Mouse (Mus musculus) myocyte (in vitro differentiated cells): ENCODE results near the gene Pcna. TPM values are rescaled to one million over a fixed set of nuclear protein-coding genes. Genes with fewer than 3 reads are reported as not detected.
"Not testable (repeated sequence)": the region's sequence is repeated elsewhere in the genome, so short reads cannot be mapped to it uniquely, and the experiment has no call there.

Experiments
- H3K27me3 ChIP-seq: one replicate; pipeline ENCODE4 v1.6.1; 2011; ENCODE audit not compliant: control insufficient read depth, insufficient read depth, insufficient read length
- H3K36me3 ChIP-seq: one replicate; pipeline ENCODE4 v1.6.1; 2011; ENCODE audit not compliant: control insufficient read depth, insufficient read depth
- H3K4me2 ChIP-seq: one replicate; pipeline ENCODE4 v1.6.1; 2011; ENCODE audit warnings: low read depth, control low read depth
- H3K4me3 ChIP-seq: one replicate; pipeline ENCODE4 v1.5.1; 2011; ENCODE audit warnings: mild to moderate bottlenecking, control low read depth, moderate library complexity
- H3K79me2 ChIP-seq: one replicate; pipeline ENCODE4 v1.6.1; 2011; ENCODE audit not compliant: control insufficient read depth, insufficient read depth
- H3ac ChIP-seq: one replicate; pipeline ENCODE4 v1.6.1; 2011; ENCODE audit not compliant: control insufficient read depth, insufficient read length
- CEBPB ChIP-seq: IDR thresholded peaks from 2 replicates; pipeline ENCODE4 v1.6.1; 2011; ENCODE audit warnings: mild to moderate bottlenecking, moderate library complexity; ENCODE audit not compliant: poor library complexity, insufficient read depth, severe bottlenecking
- E2F4 ChIP-seq: IDR thresholded peaks from one replicate; pipeline ENCODE4 v1.6.1; 2011; ENCODE audit warnings: mild to moderate bottlenecking, control low read depth, moderate library complexity; ENCODE audit not compliant: insufficient read depth
- MAX ChIP-seq: IDR thresholded peaks from one replicate; pipeline ENCODE4 v1.6.1; 2011; ENCODE audit warnings: low read depth, mild to moderate bottlenecking, control low read depth
- MYOD1 ChIP-seq, 3 experiments: IDR thresholded peaks; one replicate each; pipeline ENCODE4 v1.6.1; 2011; ENCODE audit warnings: control low read depth in 2 of 3, low read depth in 2 of 3, mild to moderate bottlenecking in 2 of 3, moderate library complexity in 1 of 3; ENCODE audit not compliant: insufficient read length in 2 of 3, control insufficient read depth in 1 of 3
- MYOG ChIP-seq, 3 experiments: IDR thresholded peaks; one replicate each; pipeline ENCODE4 v1.6.1; 2011; ENCODE audit warnings: control low read depth in 2 of 3, low read depth in 2 of 3, mild to moderate bottlenecking in 2 of 3; ENCODE audit not compliant: insufficient read length in 2 of 3, control insufficient read depth in 1 of 3, insufficient read depth in 1 of 3
- POLR2A ChIP-seq: IDR thresholded peaks from one replicate; pipeline ENCODE4 v1.6.1; 2011; ENCODE audit warnings: low read depth, mild to moderate bottlenecking, control low read depth, moderate library complexity; ENCODE audit not compliant: insufficient read length
- POLR2AphosphoS2 ChIP-seq: IDR thresholded peaks from one replicate; pipeline ENCODE4 v1.6.1; 2011; ENCODE audit warnings: low read depth, control low read depth; ENCODE audit not compliant: insufficient read length
- REST ChIP-seq: IDR thresholded peaks from one replicate; pipeline ENCODE4 v1.6.1; 2011; ENCODE audit warnings: mild to moderate bottlenecking, control low read depth, moderate library complexity; ENCODE audit not compliant: insufficient read depth, insufficient read length
- SRF ChIP-seq: IDR thresholded peaks from one replicate; pipeline ENCODE4 v1.6.1; 2011; ENCODE audit warnings: low read depth; ENCODE audit not compliant: control insufficient read depth, insufficient read length
- TCF12 ChIP-seq: IDR thresholded peaks from one replicate; pipeline ENCODE4 v1.6.1; 2011; ENCODE audit warnings: mild to moderate bottlenecking, control low read depth; ENCODE audit not compliant: poor library complexity, insufficient read depth, severe bottlenecking
- TCF3 ChIP-seq: IDR thresholded peaks from one replicate; pipeline ENCODE4 v1.6.1; 2011; ENCODE audit warnings: low read depth, control low read depth; ENCODE audit not compliant: insufficient read length
- USF1 ChIP-seq: IDR thresholded peaks from one replicate; pipeline ENCODE4 v1.6.1; 2011; ENCODE audit warnings: low read depth, mild to moderate bottlenecking, control low read depth, moderate library complexity
- polyA plus RNA-seq: library from polyadenylated mRNA; unstranded; fragments of >200 nt; fragmentation: generic; extraction: Trizol; gene quantifications from one replicate; pipeline ENCODE4 v1.2.1, GENCODE M21; 2012; ENCODE audit warnings: missing spikeins

Pcna gene
- polyA plus RNA-seq, 1 experiment: 65.5 TPM

- Histone ChIP-seq H3K4me2 (no peak overlapping the region), H3K27me3 (no peaks in the 10 kb centered on the region), H3K36me3 (peaks cover 27% of the 10 kb centered on the region)
Measured at GRCm38 (mm10) chr2:132243370-132243769, 9.7 kb downstream of the Pcna start.

GRCm38 (mm10) chr2:132240457-132240856 is 12.7 kb downstream of the Pcna start:
- H3K4me3 ChIP-seq, H3K27me3 ChIP-seq, H3ac ChIP-seq, H3K4me2 ChIP-seq, H3K79me2 ChIP-seq: not testable (repeated sequence)
- peaks cover 21% of the 10 kb centered on the region for H3K36me3 ChIP-seq

More at GRCm38 (mm10) chr2:132243370-132243769, 9.7 kb downstream of the Pcna start:
- Histone ChIP-seq H3K79me2 (peaks cover 15% of the 10 kb centered on the region), H3ac (no peak overlapping the region), H3K4me3 (no peak overlapping the region)
- TF ChIP-seq REST (no peak), TCF3 (no peak)

DNA sequence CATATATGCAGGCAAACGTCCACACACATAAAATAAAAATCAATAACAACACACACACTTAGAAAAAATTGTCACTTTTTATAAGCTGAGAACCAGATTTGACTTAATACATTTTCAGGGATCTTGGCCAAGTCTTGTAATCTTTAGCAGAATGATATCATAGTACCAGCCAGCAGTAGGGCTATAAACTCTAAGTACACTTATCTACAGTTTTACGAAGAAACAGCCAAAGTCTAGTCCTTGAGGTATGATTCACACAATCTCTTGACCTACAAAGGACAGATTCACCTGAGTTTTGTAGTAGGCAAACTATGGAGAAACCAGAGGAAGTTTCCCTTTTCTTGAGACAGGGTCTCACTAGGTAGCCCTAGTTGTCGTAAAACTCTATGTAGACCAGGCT is 13.7 kb downstream of the Pcna start:
- not testable (repeated sequence) for H3ac ChIP-seq, H3K4me2 ChIP-seq, H3K27me3 ChIP-seq, H3K79me2 ChIP-seq, H3K4me3 ChIP-seq
- H3K36me3 ChIP-seq: peaks cover 20% of the 10 kb centered on the region

DNA sequence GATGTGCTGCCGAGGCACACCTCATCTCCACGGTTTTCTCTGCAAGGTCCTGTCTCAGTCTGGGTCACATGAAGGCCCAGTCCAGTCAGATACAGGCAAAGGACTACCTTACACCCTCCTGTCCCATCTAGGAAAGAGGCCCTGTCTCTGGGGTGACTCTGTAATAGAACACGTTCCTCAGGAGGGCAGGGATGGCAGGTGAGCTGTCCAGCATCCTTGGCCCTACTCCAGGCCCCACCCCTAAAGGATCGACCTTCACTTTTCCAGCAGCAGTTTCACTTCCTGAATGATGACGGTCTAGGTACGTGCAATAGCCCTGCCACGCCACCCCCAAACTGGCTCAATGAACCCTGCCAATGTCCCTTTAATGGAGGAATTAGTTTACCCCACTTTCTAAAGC is 17.1 kb downstream of the Pcna start:
- no peak for TF ChIP-seq E2F4
- no peak for TF ChIP-seq USF1
- TF ChIP-seq REST: no peak
- no peak for TF ChIP-seq SRF
- TF ChIP-seq TCF12: no peak
- no peak for TF ChIP-seq MYOD1 (IDR thresholded peaks at IDR 0.05; ENCODE audit: control insufficient read depth in 1 of 3, insufficient read length in 2 of 3, low read depth in 2 of 3)
- no peak for TF ChIP-seq TCF3
- TF ChIP-seq POLR2A: no peak
- no peak for TF ChIP-seq MYOG (IDR thresholded peaks at IDR 0.05; ENCODE audit: control insufficient read depth in 1 of 3, insufficient read depth in 1 of 3, insufficient read length in 2 of 3, low read depth in 2 of 3)
- no peak for TF ChIP-seq POLR2AphosphoS2
- no peak for TF ChIP-seq CEBPB
- no peak for TF ChIP-seq MAX
- H3K36me3 ChIP-seq: no peaks in the 10 kb centered on the region
- H3K4me2 ChIP-seq: no peak overlapping the region
- no peak overlapping the region for H3K4me3 ChIP-seq
- H3K79me2 ChIP-seq: no peaks in the 10 kb centered on the region
- H3ac ChIP-seq: no peak overlapping the region
- no peaks in the 10 kb centered on the region for H3K27me3 ChIP-seq

GRCm38 (mm10) chr2:132235291-132235690 is 17.8 kb downstream of the Pcna start:
- Histone ChIP-seq H3K79me2 (no peaks in the 10 kb centered on the region), H3K4me3 (no peak overlapping the region), H3K27me3 (no peaks in the 10 kb centered on the region), H3K4me2 (no peak overlapping the region), H3K36me3 (no peaks in the 10 kb centered on the region), H3ac (no peak overlapping the region)
- TF ChIP-seq POLR2A: no peak
- TF ChIP-seq TCF12: no peak
- TF ChIP-seq MYOG (IDR thresholded peaks at IDR 0.05; ENCODE audit: control insufficient read depth in 1 of 3, insufficient read depth in 1 of 3, insufficient read length in 2 of 3, low read depth in 2 of 3): no peak
- TF ChIP-seq REST: no peak

DNA sequence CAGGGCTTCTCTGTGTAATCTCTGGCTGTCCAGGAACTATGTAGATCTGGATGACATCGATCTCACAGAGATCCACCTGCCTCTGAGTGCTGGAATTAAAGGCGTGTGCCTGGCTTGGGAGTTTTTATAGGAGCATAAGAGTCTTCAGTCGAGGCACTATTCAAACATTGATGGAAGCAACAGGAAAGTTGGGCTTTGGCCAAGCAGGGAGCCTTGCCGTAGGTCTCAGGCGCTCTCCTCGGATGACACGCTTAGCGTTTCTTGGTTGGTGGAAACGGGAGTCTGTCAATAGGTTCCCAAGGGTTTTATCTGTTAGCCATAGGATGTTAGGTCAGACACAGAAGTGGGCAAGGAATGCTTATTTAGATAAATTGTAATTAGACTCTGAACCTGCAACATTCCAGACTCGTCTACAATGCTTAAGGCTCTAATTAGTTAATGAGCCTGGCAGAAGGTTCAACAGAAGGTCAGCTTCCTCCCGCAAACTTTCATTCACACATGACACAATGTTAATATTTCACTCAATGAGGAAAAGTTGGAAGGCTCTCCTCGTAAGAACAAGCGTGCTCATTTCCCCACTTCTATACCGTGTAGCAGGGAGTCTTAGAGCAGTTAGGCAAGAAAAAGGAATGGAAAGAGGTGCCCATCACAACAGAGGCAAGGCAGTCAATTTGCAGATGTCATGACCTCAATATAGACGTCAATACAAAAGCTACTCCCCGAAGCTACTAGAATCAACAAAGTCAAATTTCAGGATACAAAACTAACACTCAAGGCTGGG is 18.9 kb downstream of the Pcna start:
- Histone ChIP-seq H3ac (no peak overlapping the region), H3K4me3 (no peak overlapping the region), H3K4me2 (no peak overlapping the region), H3K79me2 (no peaks in the 10 kb centered on the region), H3K36me3 (no peaks in the 10 kb centered on the region), H3K27me3 (no peaks in the 10 kb centered on the region)
- no peak for TF ChIP-seq MAX
- no peak for TF ChIP-seq MYOG (IDR thresholded peaks at IDR 0.05; ENCODE audit: control insufficient read depth in 1 of 3, insufficient read depth in 1 of 3, insufficient read length in 2 of 3, low read depth in 2 of 3)
- no peak for TF ChIP-seq E2F4
